In the genomic region with DNA sequence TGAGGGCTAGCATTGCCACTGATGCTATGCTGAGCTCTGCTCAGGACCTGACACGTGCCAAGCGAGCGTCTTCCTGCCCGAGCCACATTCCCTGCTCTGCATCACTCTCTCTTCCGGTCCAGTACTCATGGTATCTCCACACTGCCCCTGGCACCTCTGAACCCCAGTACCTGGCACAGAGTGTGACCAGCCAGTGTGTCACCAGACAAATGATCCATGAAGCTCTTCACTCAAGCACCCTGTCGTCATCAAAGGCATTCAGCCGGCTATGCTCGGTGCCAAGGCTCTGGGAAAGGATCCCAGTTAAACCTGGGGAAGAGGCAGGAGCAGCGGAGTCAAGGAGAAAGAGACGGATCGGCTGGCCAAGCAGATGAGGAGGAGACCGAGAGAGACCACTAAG, we compare ENCODE assay signal across 10 mouse cellular contexts. TPM values are rescaled to one million over a fixed set of nuclear protein-coding genes. Genes with fewer than 3 reads are reported as not detected.
A peak's percentile ranks its signal among the peaks of the same experiment; 100 is the strongest.
DNase-seq lines count a peak whose midpoint lies in the region; ATAC-seq and TF ChIP-seq lines count a peak whose summit lies in the region.
"Had no signal": no experiment of that assay in that cellular context is flagged by ENCODE, and none has a peak within 500 bp of the region (broad histone marks: within the 10 kb centered on the region; RNA-seq: fewer than 3 reads in every experiment).

No protein-coding gene starts in this region.

- 56% methylated on average over 12 of the region's 12 CpGs for WGBS in heart, embryonic 15.5 days
- 83% methylated on average over 12 of the region's 12 CpGs for WGBS in intestine, postnatal 0 days

- no peak for TF ChIP-seq POLR2A in brain, embryonic 14.5 days (IDR thresholded peaks at IDR 0.05; ENCODE audit: borderline replicate concordance, extremely low read depth, insufficient read depth, insufficient read length, poor library complexity, severe bottlenecking)

- intact Hi-C loops in left cerebral cortex, postnatal 10 days (cut with DNase I): no loop called here

- H3K4me3 ChIP-seq in heart, embryonic 15.5 days: no peak overlapping the region
- no peak overlapping the region for H3K4me3 ChIP-seq in intestine, postnatal 0 days (ENCODE audit: low read depth, low read length)
- H3K4me3 ChIP-seq: megakaryocyte, embryonic 14.5 days had no signal

- H3K4me1 ChIP-seq in heart, embryonic 15.5 days (replicated peaks): peaks cover 14% of the 10 kb centered on the region
- peaks cover 5% of the 10 kb centered on the region; the same call in 1 of the 2 replicates for H3K4me1 ChIP-seq in intestine, postnatal 0 days (replicated peaks; ENCODE audit: control insufficient read depth, insufficient read depth, low read length)

- H3K27me3 ChIP-seq in heart, embryonic 15.5 days: no peaks in the 10 kb centered on the region
- no peaks in the 10 kb centered on the region for H3K27me3 ChIP-seq in intestine, postnatal 0 days (replicated peaks; ENCODE audit: control insufficient read depth, insufficient read depth, low read length)

- peak; percentile 45; the same call in 1 of the 2 replicates for ATAC-seq in heart, embryonic 15.5 days (replicated peaks; ENCODE audit: insufficient number of reproducible peaks, insufficient read depth, low FRiP score, low read depth)
- no peak for ATAC-seq in intestine, postnatal 0 days

- H3K9me3 ChIP-seq in heart, embryonic 15.5 days (replicated peaks): no peaks in the 10 kb centered on the region
- H3K9me3 ChIP-seq in intestine, postnatal 0 days (ENCODE audit: control insufficient read depth): no peaks in the 10 kb centered on the region
- H3K9me3 ChIP-seq: G1E had no signal

- H3K27ac ChIP-seq in heart, embryonic 15.5 days: no peak overlapping the region
- no peak overlapping the region for H3K27ac ChIP-seq in intestine, postnatal 0 days (ENCODE audit: low read depth, low read length)

- H3K9ac ChIP-seq in heart, embryonic 15.5 days: no peak overlapping the region
- no peak overlapping the region for H3K9ac ChIP-seq in intestine, postnatal 0 days (ENCODE audit: low read depth, low read length)

- H3K4me2 ChIP-seq in heart, embryonic 15.5 days: no peak overlapping the region
- no peak overlapping the region for H3K4me2 ChIP-seq in intestine, postnatal 0 days (replicated peaks; ENCODE audit: low read depth)

- H3K36me3 ChIP-seq in heart, embryonic 15.5 days: no peaks in the 10 kb centered on the region
- no peaks in the 10 kb centered on the region for H3K36me3 ChIP-seq in intestine, postnatal 0 days (ENCODE audit: control insufficient read depth, insufficient read depth)
- H3K36me3 ChIP-seq: G1E had no signal

- TF ChIP-seq CTCF in brain, embryonic 14.5 days (IDR thresholded peaks at IDR 0.05; ENCODE audit: borderline replicate concordance, extremely low read depth, insufficient read depth, insufficient read length): no peak
- no peak for TF ChIP-seq CTCF in intestine, postnatal 0 days (IDR thresholded peaks at IDR 0.05; ENCODE audit: low read depth)

- peak; percentile 48 for DNase-seq in layer of hippocampus, adult 11-12 months (ENCODE audit: low spot score)
- DNase-seq in layer of hippocampus, adult 18-20 months (ENCODE audit: low spot score in 2 of 2): no peak
- peak; percentile 63 for DNase-seq in brain, embryonic 14.5 days (ENCODE audit: low read depth)
- peak; percentile 58 to 89 for DNase-seq in kidney, postnatal 25 days
- DNase-seq in embryo, embryonic 9.5 days (ENCODE audit: extremely low spot score): no peak
- no peak for DNase-seq in left cerebral cortex, postnatal 10 days (ENCODE audit: extremely low spot score in 1 of 2, low spot score in 2 of 2)

RNA-seq across cellular contexts. Expression of a gene that starts 16.1 kb away (rescaled TPM):
- total RNA-seq in layer of hippocampus, adult 18-20 months (2021): 10 to 100 TPM; 35.5 to 37.1 TPM
- 203 and 210 TPM in 2 replicates for polyA plus RNA-seq in brain, embryonic 14.5 days (2012; rRNA removed)
- 0.44 and 0.65 TPM in 2 replicates for polyA plus RNA-seq in heart, embryonic 15.5 days (2015; fragmentation: Nextera tagmentation; extraction: Ambion mirVana)
- 0.09 and 0.20 TPM in 2 replicates for polyA plus RNA-seq in intestine, postnatal 0 days (2015; fragmentation: Nextera tagmentation; extraction: Ambion mirVana)
- total RNA-seq in left cerebral cortex, postnatal 10 days (2021): 10 to 100 TPM; 65.4 to 67.0 TPM
- total RNA-seq: G1E had no signal
- polyA plus RNA-seq: G1E had no signal

Comparison
In these comparisons a context has a peak if more than half of its experiments do, and no peak if none do; other contexts are left out.
1. DNase-seq: peak in layer of hippocampus, adult 11-12 months (single experiment), brain, embryonic 14.5 days (single experiment) and kidney, postnatal 25 days (2 of 2); none in layer of hippocampus, adult 18-20 months (0 of 2), embryo, embryonic 9.5 days (single experiment) and left cerebral cortex, postnatal 10 days (0 of 2).
2. RNA of a gene that starts 16.1 kb away (polyA plus RNA-seq): 203 to 210 TPM in brain, embryonic 14.5 days; 0.44 to 0.65 TPM in heart, embryonic 15.5 days and 0.09 to 0.20 TPM in intestine, postnatal 0 days; every median in the first group is over 100 times any median in the second.